Mouse (Mus musculus) T-helper 1 cell (primary cell): Measurements from ENCODE around the gene Rtl1.

ENCODE experiments used
- in situ Hi-C: fragments of 300-600 bp; cut with MboI, MseI; formaldehyde crosslinking; loops from one replicate; pipeline ENCODE4 v1.15.1; 2025; ENCODE audit warnings: high pct_unique_total_duplicates

The Rtl1 gene

DNA sequence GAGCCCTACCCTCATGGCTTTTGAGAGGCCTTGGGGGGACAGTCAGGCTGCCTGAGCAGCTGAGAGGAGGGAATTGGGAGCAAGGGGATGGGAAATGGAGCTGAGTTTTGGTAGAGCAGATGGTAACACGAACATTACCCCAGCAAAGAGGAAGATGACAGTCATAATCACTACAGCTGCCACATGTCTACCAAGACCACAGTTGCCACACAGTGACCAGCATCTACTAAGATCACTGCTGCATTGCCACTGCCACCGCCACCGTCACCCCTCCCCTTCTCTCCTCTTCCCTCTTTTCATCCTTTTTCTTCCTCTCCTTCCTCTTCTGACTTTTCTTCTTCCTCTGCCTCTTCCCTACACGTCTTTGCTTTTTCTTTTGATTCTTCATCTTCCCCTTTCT lies 27.9 kb downstream of the Rtl1 start:
- in situ Hi-C loops = no loop called here

DNA sequence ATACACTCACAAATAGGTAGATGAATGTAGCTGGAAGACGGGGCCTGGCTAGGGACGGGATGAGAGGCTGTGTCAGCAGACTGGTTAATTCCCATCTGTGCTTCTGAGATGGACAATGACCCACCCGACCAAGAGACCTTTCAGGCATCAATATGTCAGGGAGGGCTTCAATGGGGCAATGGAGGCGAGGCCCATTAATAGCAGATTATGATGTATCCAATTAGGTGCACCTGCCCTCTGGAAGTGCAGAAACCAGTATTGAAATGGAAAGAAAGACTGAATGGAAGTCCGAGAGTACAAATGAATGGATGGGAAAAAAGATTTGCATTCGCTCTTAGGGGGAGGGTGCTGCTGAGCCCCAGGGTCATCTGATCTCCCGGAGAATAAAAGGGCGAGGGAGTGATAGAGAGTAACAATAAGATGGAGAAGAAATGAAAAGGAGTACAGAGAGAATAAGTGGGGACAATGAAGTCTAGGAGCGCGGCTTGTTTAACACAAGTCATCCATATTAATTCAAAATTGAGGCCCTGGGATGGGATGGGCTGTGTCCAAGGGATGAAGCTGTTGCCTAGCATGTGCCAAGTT lies 39.9 kb downstream of the Rtl1 start:
- in situ Hi-C loops = no loop called here

DNA sequence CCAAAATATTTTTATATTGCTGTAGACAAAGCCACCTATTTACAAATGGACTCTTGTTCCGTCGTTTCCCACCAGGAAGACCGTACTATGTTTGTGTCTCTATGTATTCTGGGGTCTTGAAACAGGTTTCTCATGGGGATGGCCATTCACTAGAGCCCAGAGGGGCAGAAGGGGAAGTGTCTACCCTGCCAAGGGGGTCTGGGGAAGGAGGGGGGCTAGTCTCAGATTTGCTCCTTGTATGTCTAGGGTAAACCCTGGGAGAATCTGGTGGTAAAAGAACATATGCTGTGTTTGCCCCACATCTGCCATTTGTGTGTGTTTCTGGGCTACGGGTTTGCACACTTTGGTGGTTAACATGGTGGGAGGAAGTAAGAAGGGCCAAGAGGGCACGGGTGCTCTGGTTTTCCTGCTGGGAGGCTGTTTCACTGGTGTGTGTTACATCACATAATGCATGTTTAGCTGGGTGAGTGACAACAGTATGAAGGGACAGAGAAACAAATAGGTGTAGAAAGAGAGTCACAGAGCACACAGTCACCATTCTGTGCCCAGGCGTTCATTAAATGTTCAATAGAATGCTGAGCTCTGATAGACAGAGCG lies 41.1 kb downstream of the Rtl1 start:
- in situ Hi-C loops = no loop called here

DNA sequence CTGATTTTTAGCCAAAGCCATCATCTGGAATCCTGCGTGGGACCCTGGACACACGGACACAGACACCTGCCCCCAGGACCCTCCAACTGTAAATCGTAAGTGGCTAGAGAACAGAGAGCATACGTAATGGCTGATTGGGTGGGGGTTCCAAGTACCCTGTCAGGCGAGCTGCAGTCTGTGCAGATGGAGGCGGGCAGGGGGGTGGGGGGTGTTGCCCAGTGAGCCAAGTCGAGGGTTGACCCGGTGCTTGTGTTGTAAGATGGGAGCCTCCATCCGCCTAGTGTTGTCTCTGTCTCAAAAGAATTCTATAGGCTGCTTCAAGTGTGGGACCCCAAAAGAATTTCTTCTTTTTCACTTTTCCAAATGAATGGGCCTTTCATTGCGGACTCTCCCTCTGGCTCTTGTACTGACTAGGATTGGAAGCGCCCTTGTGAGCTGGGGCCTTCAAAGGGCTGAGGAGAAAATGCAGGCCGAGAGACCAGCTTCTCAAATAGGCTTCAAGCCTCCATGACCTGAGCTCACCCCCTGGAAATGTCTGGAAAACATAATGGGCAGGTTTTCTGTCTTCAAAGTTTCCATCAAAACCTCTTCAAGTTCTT lies 41.8 kb downstream of the Rtl1 start:
- in situ Hi-C loops = no loop called here

DNA sequence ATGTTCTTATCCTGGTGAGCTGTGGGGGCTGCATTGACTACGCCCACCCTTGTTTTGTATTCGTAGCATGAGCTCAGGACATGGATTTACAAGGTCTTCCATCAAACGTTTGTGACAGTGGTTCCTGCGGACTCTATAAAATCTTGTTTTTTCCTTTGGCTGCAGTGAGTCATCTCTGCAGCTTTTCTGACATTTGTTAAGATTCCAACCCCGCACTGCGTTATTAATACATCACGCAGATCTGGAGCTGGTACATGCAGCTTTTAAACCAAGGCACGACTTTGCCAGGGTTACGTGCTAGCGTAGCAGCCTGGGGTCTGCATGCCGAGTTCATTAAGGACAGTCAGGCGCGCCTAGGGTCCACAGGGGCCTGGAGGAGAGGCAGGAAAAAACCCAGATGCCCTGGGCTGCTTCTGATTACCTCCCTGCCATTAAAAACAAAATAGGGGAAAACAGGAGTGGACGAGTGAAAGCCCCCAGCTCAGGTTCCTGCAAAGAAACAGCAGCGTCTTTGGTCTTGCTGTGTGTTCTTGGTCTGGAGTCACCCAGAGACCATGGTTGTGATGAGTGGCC lies 44.2 kb downstream of the Rtl1 start:
- in situ Hi-C loops = no loop called here

DNA sequence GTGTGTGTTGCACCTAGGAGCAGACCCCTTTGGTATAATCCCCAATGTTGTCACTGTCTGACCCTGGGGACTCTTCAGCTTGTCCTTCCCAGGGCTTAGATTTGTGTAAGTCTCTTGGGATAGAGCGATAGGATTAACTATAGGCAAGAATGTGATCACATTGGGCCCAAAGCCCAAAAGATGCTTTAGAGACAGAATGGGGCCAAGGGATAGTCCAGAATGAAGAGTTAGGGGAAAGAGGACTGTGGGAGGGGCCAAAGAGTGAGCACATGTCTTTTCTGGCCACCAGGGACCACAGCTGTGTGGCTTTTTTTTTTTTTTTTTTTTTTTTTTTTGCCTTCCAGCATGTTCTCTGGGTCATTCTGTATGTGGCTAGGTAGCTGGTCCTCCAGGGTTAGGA lies 46.6 kb downstream of the Rtl1 start:
- in situ Hi-C loops = no loop called here

DNA sequence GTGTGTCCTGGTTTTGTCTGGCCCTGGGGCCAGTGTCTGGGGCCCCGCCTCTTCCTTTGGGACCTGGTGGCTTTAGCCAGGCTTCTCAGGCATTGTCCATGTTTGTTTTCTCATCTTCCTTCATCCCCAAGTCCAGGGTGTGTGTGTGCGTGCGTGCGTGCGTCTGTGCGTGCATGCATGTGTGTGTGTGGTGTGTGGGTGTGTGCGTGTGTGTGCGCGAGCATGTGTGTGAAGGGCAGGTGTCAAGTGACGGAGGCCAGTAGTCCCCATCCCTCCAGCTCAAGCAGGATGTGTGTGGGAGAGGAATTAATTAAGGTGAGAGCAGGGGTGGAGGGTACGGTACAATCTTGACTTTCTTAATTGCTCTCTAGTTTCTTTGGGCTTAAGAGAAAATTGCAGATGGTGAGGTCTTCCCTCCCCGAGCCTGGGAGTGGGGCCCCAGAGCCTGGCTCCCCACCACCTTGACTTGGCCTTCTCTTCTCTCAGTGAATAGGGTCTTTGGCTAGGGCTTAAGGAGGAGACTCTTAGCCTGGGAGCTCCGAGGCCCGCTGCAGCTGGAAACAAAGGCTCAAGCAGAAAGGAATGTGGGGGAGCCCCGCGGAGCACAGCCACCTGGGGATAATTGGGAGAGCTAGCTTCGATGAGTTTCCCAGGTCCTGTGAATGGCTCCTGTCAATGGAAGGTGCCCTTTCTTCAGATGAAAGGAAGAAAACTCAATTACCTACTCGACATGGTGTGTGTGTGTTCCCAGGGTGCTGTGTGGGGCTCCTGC lies 47.2 kb downstream of the Rtl1 start:
- in situ Hi-C loops = no loop called here

DNA sequence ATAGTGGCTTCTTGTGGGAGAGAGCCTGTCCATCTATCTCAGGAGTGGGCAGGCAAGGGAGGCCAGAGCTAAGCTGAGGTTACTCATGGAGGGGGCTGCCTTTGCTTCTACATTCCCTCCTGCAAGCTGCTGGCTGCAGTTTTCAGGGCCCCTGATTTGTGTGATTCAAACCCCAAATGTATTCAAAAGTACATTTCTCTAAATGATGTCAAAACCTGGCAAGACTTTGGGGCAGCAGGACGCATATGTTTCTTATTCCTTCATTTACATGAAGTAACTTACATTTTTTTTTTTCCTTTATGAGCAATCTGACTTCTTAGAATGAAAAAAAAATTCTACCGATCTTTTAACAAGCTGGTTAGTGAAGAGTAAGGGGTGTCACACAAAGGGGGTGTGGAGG lies 48.4 kb downstream of the Rtl1 start:
- in situ Hi-C loops = no loop called here

DNA sequence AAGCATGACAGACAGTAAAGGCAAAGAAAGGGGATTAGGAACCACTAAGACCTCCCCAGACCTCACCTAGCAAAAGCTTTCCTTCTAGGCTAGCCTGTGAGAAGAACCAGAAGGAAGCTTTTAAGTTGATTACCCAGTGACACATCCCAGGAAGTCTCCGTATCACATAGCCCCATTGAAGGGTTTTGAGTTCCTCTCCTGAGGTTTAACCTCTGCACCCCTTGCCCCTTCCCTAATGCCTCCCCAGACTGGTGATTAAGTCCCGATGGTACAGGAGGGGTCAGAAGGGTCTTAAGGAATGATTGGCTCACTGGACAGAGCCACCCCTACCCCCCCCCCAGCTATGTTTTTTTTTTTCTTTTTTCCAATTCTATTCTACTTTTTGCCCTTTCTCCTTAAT lies 53.0 kb downstream of the Rtl1 start:
- in situ Hi-C loops = no loop called here

DNA sequence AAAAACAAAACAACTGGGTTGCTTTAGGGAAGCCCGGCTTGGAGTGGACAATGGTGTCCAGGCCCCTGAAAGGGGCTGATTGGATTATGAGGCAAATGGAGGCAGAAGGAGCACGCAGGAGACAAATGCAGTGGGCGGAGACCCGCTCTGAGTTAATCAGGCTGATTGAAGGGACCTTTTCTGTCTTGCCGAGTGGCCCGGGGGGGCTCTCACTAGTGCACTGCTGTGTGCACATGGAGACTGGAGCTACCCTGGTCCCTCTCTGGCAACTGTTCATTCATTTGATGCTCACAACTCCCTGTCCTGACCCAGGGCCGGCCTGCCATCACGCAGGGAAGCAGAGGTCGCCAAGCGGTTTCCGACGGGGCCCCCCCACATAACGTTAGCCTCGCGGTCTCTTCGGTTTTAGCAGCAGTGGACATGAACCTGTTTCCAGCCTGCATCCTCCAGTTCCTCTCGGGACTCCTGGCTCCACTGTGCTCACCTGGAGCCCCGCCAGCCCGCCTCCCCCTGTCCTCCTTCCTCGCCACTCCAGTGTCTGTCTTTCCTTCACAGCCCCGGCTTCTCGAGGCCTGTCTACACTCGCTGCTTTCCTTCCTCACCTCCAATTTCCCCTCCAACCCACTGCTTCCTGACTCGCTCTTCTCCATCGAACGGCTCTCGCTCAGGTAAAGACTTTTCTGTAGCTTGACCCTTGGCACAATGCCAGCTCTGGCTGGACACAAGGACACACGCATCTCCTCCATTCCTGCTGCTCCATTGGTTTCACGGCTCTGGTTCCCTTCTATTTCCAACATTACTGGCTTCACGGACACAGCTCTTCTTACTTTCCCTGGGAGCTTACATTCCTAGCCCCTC lies 54.0 kb downstream of the Rtl1 start:
- in situ Hi-C loops = no loop called here

DNA sequence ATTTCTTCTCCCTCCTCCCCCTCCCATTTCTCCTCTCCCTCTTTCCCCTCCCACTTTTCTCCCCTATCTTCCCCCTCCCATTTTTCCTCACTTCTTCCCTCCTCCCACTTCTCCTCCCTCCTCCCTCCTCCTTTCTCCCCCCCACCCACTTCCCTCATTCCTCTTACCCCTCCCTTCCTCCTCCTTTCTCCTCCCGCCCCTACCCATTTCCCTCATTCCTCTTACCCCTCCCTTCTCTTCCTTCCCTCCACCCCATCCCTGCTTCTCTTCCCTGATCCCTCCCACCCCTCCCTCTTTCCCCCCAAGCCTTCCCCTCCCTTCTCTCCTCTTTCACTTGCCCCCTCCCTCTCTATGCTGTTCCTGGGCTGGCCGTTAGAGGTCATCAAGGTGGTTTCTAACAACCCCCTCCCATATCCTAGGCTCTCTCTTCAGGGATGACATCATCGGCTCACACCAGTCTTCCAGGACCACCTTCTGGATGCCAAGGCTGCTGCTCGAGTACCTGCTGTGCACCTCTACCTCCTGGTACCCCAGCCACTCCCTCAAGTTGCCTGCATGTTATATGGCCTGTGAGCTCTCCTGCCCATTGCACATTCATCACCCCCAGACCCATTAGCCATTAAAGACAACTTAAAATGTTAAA lies 56.7 kb downstream of the Rtl1 start:
- in situ Hi-C loops = no loop called here

DNA sequence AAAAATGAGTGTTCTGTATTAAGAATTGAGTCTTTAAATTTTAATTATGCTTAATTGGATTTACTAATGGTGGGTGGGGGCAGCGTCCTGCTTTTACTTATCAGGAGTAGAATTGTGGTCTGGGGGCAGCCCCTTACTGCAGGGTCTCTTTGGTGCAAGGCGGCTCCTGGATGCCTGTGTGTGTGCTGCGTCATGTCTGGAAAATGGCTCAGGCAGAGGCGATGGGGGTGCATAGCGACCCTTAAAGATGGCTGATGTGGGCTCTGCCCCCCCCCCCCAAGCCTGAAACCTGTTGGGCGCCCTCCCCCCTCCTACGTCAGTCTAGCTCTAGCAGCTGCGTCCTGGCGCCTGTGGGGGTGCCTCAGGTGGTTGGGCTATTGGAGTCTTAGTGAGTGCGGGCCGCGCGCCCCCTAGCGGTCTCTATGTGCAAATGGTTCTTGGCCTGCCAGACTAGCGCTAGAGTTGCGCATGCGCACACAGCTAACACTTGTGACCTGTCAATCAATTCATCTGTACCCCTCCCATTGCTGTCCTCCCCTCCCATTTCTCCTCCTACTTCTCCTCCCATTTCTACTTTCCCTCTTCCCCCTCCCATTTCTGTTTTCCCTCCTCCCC lies 57.4 kb downstream of the Rtl1 start:
- in situ Hi-C loops = no loop called here

DNA sequence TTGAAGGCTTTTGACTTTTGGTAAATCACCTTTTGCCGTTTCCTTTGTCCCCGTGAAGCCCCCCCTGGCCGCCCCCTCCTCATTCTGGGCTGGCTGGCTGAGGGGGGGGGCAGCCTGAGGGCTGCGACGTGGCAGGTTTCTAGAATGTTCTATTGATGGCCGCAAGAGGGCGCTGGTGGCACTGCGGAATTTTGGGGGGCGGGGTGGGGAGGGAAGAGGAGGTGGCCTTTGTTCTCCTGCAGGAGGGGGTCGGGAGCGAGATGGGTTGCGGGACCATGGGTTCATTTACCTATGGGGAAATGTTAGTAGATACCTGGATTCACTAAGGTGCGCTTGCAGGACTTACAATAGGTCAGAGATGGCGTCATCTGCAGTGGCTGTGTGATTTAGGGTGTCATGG lies 58.1 kb downstream of the Rtl1 start:
- in situ Hi-C loops = no loop called here

DNA sequence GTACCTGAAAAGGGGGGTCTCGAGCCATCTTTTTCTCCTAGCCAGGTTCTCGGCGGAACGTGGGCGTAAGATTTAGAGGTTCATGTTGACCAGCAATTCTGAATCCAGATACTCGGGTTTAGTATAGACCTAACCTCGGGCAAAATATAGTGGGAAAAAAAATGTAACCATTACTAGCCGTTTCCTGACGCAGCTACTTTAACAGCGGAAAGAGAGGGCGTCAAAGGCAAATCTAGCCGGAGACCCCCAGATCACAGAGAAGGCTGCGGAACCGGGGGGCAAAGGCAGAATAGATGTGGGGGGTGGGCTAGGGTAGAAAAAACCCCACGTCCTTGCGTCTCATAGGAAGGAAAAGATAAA lies 58.6 kb downstream of the Rtl1 start:
- in situ Hi-C loops = no loop called here

DNA sequence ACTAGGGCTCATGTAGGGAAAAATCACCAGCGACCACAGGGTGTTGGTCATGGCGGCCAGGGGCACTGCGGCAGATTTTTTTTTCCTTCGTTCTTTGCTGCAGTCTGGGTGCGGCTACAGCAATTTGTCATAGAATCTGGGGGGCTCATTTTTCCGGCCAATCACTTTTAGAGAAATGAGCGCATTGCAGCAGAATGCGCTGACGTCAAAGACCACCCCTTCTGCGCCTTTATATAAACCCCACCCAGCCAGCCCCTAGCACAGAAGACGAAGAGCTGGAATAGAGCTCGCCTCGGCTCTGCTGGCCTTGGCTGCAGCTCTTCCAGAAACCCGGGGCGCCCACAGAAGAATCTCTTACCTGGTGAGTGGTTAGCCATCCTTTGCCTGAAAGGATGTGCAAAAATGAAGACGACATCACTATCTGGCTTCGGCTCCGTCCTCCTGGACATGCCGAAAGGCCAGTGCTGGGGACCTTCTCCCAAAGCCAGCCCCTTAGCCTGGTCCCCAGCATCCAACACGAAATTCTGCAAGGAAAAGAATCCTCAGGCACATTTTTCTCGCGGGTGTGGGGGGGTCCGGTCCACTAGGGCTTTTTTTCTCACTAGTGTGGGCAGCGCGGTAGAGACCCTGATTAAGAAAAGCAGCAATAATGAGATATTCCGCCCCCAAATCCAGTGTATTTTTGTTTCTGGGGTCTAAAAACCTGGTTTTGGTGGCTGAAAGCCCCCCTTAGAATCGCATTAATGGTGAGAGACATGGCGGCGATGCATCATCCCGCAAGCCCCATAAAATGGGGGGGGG lies 59.2 kb downstream of the Rtl1 start:
- in situ Hi-C loops = no loop called here

DNA sequence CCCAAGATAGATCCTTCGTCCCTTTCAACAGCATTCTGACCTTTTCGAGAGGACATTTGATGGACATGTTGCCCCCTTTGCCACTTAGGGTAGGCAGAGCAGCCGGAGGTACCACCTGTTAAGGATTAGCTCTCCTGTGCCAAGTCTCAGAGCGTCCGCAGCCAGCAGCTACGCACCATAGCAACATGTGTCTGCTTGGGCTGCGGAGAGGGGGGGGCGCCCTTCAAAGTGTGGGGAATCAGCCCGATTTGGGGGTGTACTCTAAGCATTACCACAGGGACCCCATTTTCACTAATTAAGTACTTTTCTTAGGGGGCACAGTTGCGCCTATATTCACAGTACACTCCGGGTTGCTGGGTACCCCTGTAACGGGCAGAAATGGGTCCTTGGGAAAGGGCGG lies 60.2 kb downstream of the Rtl1 start:
- in situ Hi-C loops = no loop called here
